Mouse (Mus musculus) activated CD4-positive, CD25-positive, alpha-beta regulatory T cell (primary cell): ENCODE data around the gene Lce3a. TPM values are rescaled to one million over a fixed set of nuclear protein-coding genes. Genes with fewer than 3 reads are reported as not detected.

Source experiments
- polyA plus RNA-seq, 2 experiments: library from polyadenylated mRNA; unstranded; fragments of 100-300 nt; shearing (Covaris generic); gene quantifications; one replicate each; pipeline ENCODE4 v1.2.1; 2017

The Lce3a gene
- not detected for polyA plus RNA-seq

DNA sequence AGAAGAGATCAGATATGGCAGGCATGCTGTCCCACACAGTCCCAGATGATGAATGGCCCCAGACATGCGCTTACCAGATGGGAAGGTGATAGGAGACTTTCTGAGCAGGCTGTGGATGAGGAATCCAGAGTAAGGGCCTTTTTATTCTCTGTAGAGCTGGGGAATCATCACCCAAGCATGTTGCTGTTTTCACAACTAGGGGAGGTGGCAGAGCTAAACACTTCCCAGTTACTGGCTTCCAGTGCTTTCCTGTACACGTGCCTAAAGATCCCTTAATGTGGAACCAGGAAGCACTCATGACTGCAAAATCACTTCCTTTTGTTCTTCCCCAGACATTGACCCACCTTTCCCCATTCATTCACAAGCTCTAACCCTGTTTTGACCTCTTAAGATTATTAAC lies at the start of gene Lce3a:
Gene Lce3a (minus strand): TSS at position 101 of the 400 bp plus-strand sequence.

DNA sequence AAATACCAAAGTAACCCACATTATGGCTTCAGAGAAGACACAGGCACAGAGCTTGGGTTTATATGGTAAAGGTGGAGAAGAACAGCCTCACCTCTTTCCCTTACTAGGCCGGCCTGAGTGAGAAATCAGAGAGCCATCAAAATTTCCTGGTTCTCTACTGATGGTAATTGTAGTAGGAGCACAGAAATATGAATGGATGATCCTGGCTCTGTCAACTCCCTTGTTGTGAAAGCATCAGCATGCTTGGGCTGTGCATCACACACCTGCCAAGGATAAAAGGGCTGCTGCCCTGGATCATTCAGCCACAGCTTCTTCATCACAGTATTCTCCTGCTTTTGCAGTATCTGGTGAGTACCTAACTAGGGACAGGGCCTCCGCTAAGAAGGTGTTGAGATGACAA lies 40.7 kb upstream of the Lce3a start, which contains the start of gene Lce3e:
Gene Lce3e (plus strand): TSS at position 301 of the 400 bp plus-strand sequence.

GRCm38 (mm10) chr3:92957090-92957489 lies 31.1 kb upstream of the Lce3a start, which contains the start of gene Lce3d:
Gene Lce3d, plus strand, starts transcription at chr3:92957390.

DNA sequence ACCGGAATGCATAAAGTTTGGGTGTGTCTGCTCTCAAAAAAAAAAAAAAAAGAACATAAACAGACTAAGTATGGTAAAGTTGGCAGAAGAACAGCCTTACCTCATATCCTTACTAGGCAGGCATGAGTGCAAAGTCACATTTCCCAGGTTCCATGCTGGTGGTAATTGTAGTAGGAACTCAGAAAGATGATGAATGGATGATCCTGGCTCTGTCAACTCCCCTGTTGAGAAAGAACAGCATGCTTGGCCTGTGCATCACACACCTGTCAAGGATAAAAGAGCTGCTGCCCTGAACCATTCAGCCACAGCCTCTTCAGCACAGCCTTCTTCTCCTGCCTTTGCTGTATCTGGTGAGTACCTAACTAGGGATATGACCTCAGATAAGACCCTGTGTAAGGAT lies 18.2 kb upstream of the Lce3a start, which contains the start of gene Lce3c:
Gene Lce3c (plus strand): TSS at position 301 of the 400 bp plus-strand sequence.

GRCm38 (mm10) chr3:92932679-92933078 lies 6.6 kb upstream of the Lce3a start, which contains the start of gene Lce3b:
Gene Lce3b, plus strand, starts transcription at chr3:92932979.

Other genes with a start within 250 kb of the Lce3a start
- gene Lce1c, start 247.0 kb downstream of the Lce3a start, polyA plus RNA-seq = not detected
- not detected for gene Lce1d, start 239.0 kb downstream of the Lce3a start, polyA plus RNA-seq
- not detected for gene Lce1e, start 217.2 kb downstream of the Lce3a start, polyA plus RNA-seq
- not detected for gene Lce1f, start 205.9 kb downstream of the Lce3a start, polyA plus RNA-seq
- gene Gm38119, start 187.1 kb downstream of the Lce3a start, polyA plus RNA-seq = not detected
- not detected for gene Lce1g, start 173.9 kb downstream of the Lce3a start, polyA plus RNA-seq
- not detected for gene Lce1h, start 161.2 kb downstream of the Lce3a start, polyA plus RNA-seq
- not detected for gene Lce1i, start 147.3 kb downstream of the Lce3a start, polyA plus RNA-seq
- not detected for gene Lce1j, start 135.7 kb downstream of the Lce3a start, polyA plus RNA-seq
- not detected for gene Lce1k, start 118.3 kb downstream of the Lce3a start, polyA plus RNA-seq
- gene Kprp, start 99.0 kb downstream of the Lce3a start, polyA plus RNA-seq = not detected
- not detected for gene Lce1l, start 74.9 kb downstream of the Lce3a start, polyA plus RNA-seq
- gene 2310050C09Rik, start 56.0 kb downstream of the Lce3a start, polyA plus RNA-seq = not detected
- not detected for gene Lce3b, start 6.7 kb upstream of the Lce3a start, polyA plus RNA-seq
- not detected for gene Lce3c, start 18.3 kb upstream of the Lce3a start, polyA plus RNA-seq
- gene Lce3d, start 31.2 kb upstream of the Lce3a start, polyA plus RNA-seq = not detected
- gene Lce3e, start 40.8 kb upstream of the Lce3a start, polyA plus RNA-seq = not detected
- gene Lce3f, start 66.0 kb upstream of the Lce3a start, polyA plus RNA-seq = not detected
- not detected for gene Crct1, start 89.5 kb upstream of the Lce3a start, polyA plus RNA-seq
- not detected for gene Lce1m, start 92.8 kb upstream of the Lce3a start, polyA plus RNA-seq
- 1 to 10 TPM in 1 of 2 experiments, not detected in 1; 1.6 TPM for gene Gm4858, start 142.6 kb upstream of the Lce3a start, polyA plus RNA-seq
- gene Crnn, start 218.6 kb upstream of the Lce3a start, polyA plus RNA-seq = not detected